Comparison of ENCODE assay signal across 9 mouse cellular contexts in genomic region chr11:73014831-73015344, GRCm38 (mm10). TPM values are rescaled to one million over a fixed set of nuclear protein-coding genes. Genes with fewer than 3 reads are reported as not detected.
A peak's percentile ranks its signal among the peaks of the same experiment; 100 is the strongest.
DNase-seq lines count a peak whose midpoint lies in the region.
"Had no signal": no experiment of that assay in that cellular context is flagged by ENCODE, and none has a peak within 500 bp of the region (broad histone marks: within the 10 kb centered on the region; RNA-seq: fewer than 3 reads in every experiment).

No protein-coding gene starts in this region.

- no peak overlapping the region; the same call in 1 of the 2 replicates for H3K27ac ChIP-seq in midbrain, embryonic 10.5 days (replicated peaks)
- H3K27ac ChIP-seq: midbrain, embryonic 12.5 days had no signal

- no peaks in the 10 kb centered on the region for H3K36me3 ChIP-seq in midbrain, embryonic 10.5 days
- H3K36me3 ChIP-seq: midbrain, embryonic 12.5 days had no signal

- H3K9me3 ChIP-seq in midbrain, embryonic 10.5 days (replicated peaks) = no peaks in the 10 kb centered on the region
- H3K9me3 ChIP-seq: midbrain, embryonic 12.5 days had no signal

- peaks cover 47% of the 10 kb centered on the region for H3K27me3 ChIP-seq in midbrain, embryonic 10.5 days (ENCODE audit: low read depth, poor library complexity, severe bottlenecking)
- H3K27me3 ChIP-seq: Patski had no signal

- WGBS in midbrain, embryonic 10.5 days = 84% methylated on average over 4 of the region's 4 CpGs

- peaks cover 17% of the 10 kb centered on the region for H3K4me1 ChIP-seq in midbrain, embryonic 10.5 days

- DNase-seq in layer of hippocampus, adult 11-12 months (ENCODE audit: low spot score) = peak; percentile 79
- DNase-seq in layer of hippocampus, adult 9-10 months (ENCODE audit: low spot score) = no peak
- peak; percentile 89 for DNase-seq in cerebellum, adult 9-11 months
- DNase-seq in kidney, postnatal 10 days = peak; percentile 35
- peak; percentile 51 for DNase-seq in right cerebral cortex, postnatal 25 days
- no peak for DNase-seq in T-cell, adult 2 months (ENCODE audit: low spot score)
- no peak for DNase-seq in midbrain, embryonic 10.5 days (ENCODE audit: low spot score)

- no peak overlapping the region for H3K4me3 ChIP-seq in midbrain, embryonic 10.5 days
- H3K4me3 ChIP-seq: midbrain, embryonic 12.5 days had no signal

RNA-seq across cellular contexts. Expression of gene Camkk1, which starts 3.9 kb away (rescaled TPM):
- 5.4 and 7.5 TPM in 2 replicates for polyA plus RNA-seq in midbrain, embryonic 10.5 days (2016; fragmentation: Nextera tagmentation; extraction: Ambion mirVana)

RNA-seq across cellular contexts. Expression of gene P2rx1, which starts 16.0 kb away (rescaled TPM):
- polyA plus RNA-seq in midbrain, embryonic 10.5 days (2016; fragmentation: Nextera tagmentation; extraction: Ambion mirVana) = 1.2 TPM in 2 replicates
- polyA plus RNA-seq: Patski had no signal

RNA-seq across cellular contexts. Expression of gene Ncbp3, which starts 32.7 kb away (rescaled TPM):
- polyA plus RNA-seq in midbrain, embryonic 10.5 days (2016; fragmentation: Nextera tagmentation; extraction: Ambion mirVana) = 11.7 and 12.2 TPM in 2 replicates

RNA-seq across cellular contexts. Expression of gene Atp2a3, which starts 53.9 kb away (rescaled TPM):
- polyA plus RNA-seq in midbrain, embryonic 10.5 days (2016; fragmentation: Nextera tagmentation; extraction: Ambion mirVana) = 1.2 TPM in 2 replicates

Comparison
In these comparisons a context has a peak if more than half of its experiments do, and no peak if none do; other contexts are left out.
1. DNase-seq: peak in layer of hippocampus, adult 11-12 months (single experiment), cerebellum, adult 9-11 months (single experiment), kidney, postnatal 10 days (single experiment) and right cerebral cortex, postnatal 25 days (single experiment); none in layer of hippocampus, adult 9-10 months (single experiment), T-cell, adult 2 months (single experiment) and midbrain, embryonic 10.5 days (single experiment).